Mouse (Mus musculus): ENCODE data around the gene Zc3h4.

Zc3h4 gene

GRCm38 (mm10) chr7:16433352-16433971 is 32.8 kb downstream of the Zc3h4 start:
- no peak for DNase-seq (ENCODE audit: low spot score)

- no peak for DNase-seq (ENCODE audit: low spot score)
These were observed 34.4 kb downstream of the Zc3h4 start for GRCm38 (mm10) chr7:16435088-16435487.

GRCm38 (mm10) chr7:16441241-16441640 is 40.5 kb downstream of the Zc3h4 start:
- no peak for DNase-seq (ENCODE audit: low spot score)

GRCm38 (mm10) chr7:16451656-16452055 is 50.9 kb downstream of the Zc3h4 start:
- DNase-seq (ENCODE audit: low spot score): no peak

- DNase-seq (ENCODE audit: low spot score): peak; percentile 92
These were observed 51.9 kb downstream of the Zc3h4 start, which contains the start of gene Tmem160 for GRCm38 (mm10) chr7:16452587-16453073. TSS of gene Tmem160 (plus strand) at chr7:16452779.

GRCm38 (mm10) chr7:16453118-16453711 is 52.5 kb downstream of the Zc3h4 start:
- peak; percentile 50 for DNase-seq (ENCODE audit: low spot score)

- DNase-seq (ENCODE audit: low spot score): no peak
These were observed 54.3 kb downstream of the Zc3h4 start for GRCm38 (mm10) chr7:16455016-16455415.

GRCm38 (mm10) chr7:16456289-16456688 is 55.6 kb downstream of the Zc3h4 start:
- DNase-seq (ENCODE audit: low spot score): no peak

- no peak for DNase-seq (ENCODE audit: low spot score)
These were observed 59.9 kb downstream of the Zc3h4 start for GRCm38 (mm10) chr7:16460566-16460965.

GRCm38 (mm10) chr7:16461151-16461550 is 60.4 kb downstream of the Zc3h4 start:
- DNase-seq (ENCODE audit: low spot score): no peak

GRCm38 (mm10) chr7:16461705-16462104 is 61.0 kb downstream of the Zc3h4 start:
- no peak for DNase-seq (ENCODE audit: low spot score)

GRCm38 (mm10) chr7:16463214-16463613 is 62.5 kb downstream of the Zc3h4 start:
- DNase-seq (ENCODE audit: low spot score): peak; percentile 72

GRCm38 (mm10) chr7:16465160-16465559 is 64.5 kb downstream of the Zc3h4 start:
- DNase-seq (ENCODE audit: low spot score): peak; percentile 46

- no peak for DNase-seq (ENCODE audit: low spot score)
These were observed 64.9 kb downstream of the Zc3h4 start for GRCm38 (mm10) chr7:16465568-16465967.

- no peak for DNase-seq (ENCODE audit: low spot score)
These were observed 65.9 kb downstream of the Zc3h4 start for GRCm38 (mm10) chr7:16466565-16466964.

- no peak for DNase-seq (ENCODE audit: low spot score)
These were observed 67.4 kb downstream of the Zc3h4 start for GRCm38 (mm10) chr7:16468115-16468514.

GRCm38 (mm10) chr7:16471549-16471948 is 70.8 kb downstream of the Zc3h4 start:
- DNase-seq (ENCODE audit: low spot score): no peak

GRCm38 (mm10) chr7:16472116-16472709 is 71.5 kb downstream of the Zc3h4 start:
- no peak for DNase-seq (ENCODE audit: low spot score)

GRCm38 (mm10) chr7:16473847-16474246 is 73.1 kb downstream of the Zc3h4 start:
- DNase-seq (ENCODE audit: low spot score): no peak

- DNase-seq (ENCODE audit: low spot score): no peak
These were observed 73.7 kb downstream of the Zc3h4 start for GRCm38 (mm10) chr7:16474445-16474844.

- no peak for DNase-seq (ENCODE audit: low spot score)
These were observed 74.6 kb downstream of the Zc3h4 start for GRCm38 (mm10) chr7:16475321-16475720.

- DNase-seq (ENCODE audit: low spot score): no peak
These were observed 75.3 kb downstream of the Zc3h4 start for GRCm38 (mm10) chr7:16475764-16476599.

Data from yolk sac, embryonic 10.5 days (tissue).